Mouse (Mus musculus) kidney, postnatal 14 days (tissue): ENCODE data around the gene Gm8453.
"Not testable (repeated sequence)": the region's sequence is repeated elsewhere in the genome, so short reads cannot be mapped to it uniquely, and the experiment has no call there.

Experiments
- DNase-seq: peaks from one replicate; pipeline ENCODE4 v3.0.0; 2022; ENCODE audit warnings: mixed read lengths

Gene Gm8453

DNA sequence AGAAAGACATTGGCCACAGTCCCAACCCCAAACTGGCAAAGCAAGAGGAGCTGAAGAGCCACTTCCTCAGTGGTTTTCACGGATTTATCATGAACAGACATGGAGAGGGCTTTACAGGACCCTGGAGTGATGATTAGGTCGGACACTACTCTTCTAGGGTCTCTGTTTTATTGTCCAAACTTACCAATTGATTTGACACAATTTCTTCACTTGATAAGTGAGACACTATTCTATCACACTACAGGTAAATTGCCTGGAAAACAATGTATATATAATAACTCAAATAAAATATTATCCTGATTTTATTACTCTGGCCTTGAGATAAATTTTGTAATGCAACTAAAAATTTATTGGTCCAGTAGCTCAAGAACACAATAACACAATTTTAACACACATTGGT, at the start of gene Gm8453:
TSS of gene Gm8453 (minus strand) at position 101 of the 400 bp plus-strand sequence.
- not testable (repeated sequence) for DNase-seq

- not testable (repeated sequence) for DNase-seq
These were observed 28.1 kb downstream of the Gm8453 start, which contains the start of gene Gm8653 for GRCm38 (mm10) chr7:22201164-22201563. Gm8653 (minus strand) TSS chr7:22201264.

- DNase-seq, result not testable (repeated sequence)
These were observed 40.2 kb downstream of the Gm8453 start, which contains the start of gene Vmn1r143 for GRCm38 (mm10) chr7:22189077-22189476. Vmn1r143 (plus strand) TSS chr7:22189377.
